Mouse (Mus musculus): ENCODE results near the gene Slx4. TPM values are rescaled to one million over a fixed set of nuclear protein-coding genes. Genes with fewer than 3 reads are reported as not detected.
"Not testable (repeated sequence)": the region's sequence is repeated elsewhere in the genome, so short reads cannot be mapped to it uniquely, and the experiment has no call there.

Gene Slx4
- polyA plus RNA-seq, 1 experiment: 14.5 TPM

GRCm38 (mm10) chr16:3983146-3983700 is 20.3 kb downstream of the Slx4 start:
- 72% methylated on average over 7 of the region's 7 CpGs for WGBS
- TF ChIP-seq CTCF (IDR thresholded peaks at IDR 0.05; ENCODE audit: control insufficient read depth, insufficient read depth, low read length) (no peak), POLR2A (IDR thresholded peaks at IDR 0.05; ENCODE audit: borderline replicate concordance, control insufficient read depth, low read depth, low read length) (no peak)
- no peak overlapping the region for H3K4me3 ChIP-seq (replicated peaks; ENCODE audit: control insufficient read depth, low read depth, low read length)
- H3K27ac ChIP-seq (ENCODE audit: control insufficient read depth, insufficient read depth, low read depth, low read length, poor library complexity): peak overlapping the region; percentile 9; the same call in 1 of the 2 replicates
- H3K4me1 ChIP-seq (ENCODE audit: control insufficient read depth, insufficient read depth, low read length): peaks cover 3% of the 10 kb centered on the region; the same call in 1 of the 2 replicates

GRCm38 (mm10) chr16:3982173-3982572 is 21.4 kb downstream of the Slx4 start:
- no peak overlapping the region for H3K4me3 ChIP-seq (replicated peaks; ENCODE audit: control insufficient read depth, low read depth, low read length)
- no peak overlapping the region for H3K27ac ChIP-seq (ENCODE audit: control insufficient read depth, insufficient read depth, low read depth, low read length, poor library complexity)
- WGBS: 13% methylated on average over 4 of the region's 4 CpGs
- TF ChIP-seq POLR2A (IDR thresholded peaks at IDR 0.05; ENCODE audit: borderline replicate concordance, control insufficient read depth, low read depth, low read length): no peak
- no peak for TF ChIP-seq CTCF (IDR thresholded peaks at IDR 0.05; ENCODE audit: control insufficient read depth, insufficient read depth, low read length)
- peaks cover 4% of the 10 kb centered on the region; the same call in 1 of the 2 replicates for H3K4me1 ChIP-seq (ENCODE audit: control insufficient read depth, insufficient read depth, low read length)

GRCm38 (mm10) chr16:3976712-3977111 is 26.9 kb downstream of the Slx4 start:
- no peak for TF ChIP-seq CTCF (IDR thresholded peaks at IDR 0.05; ENCODE audit: control insufficient read depth, insufficient read depth, low read length)
- no peak for TF ChIP-seq POLR2A (IDR thresholded peaks at IDR 0.05; ENCODE audit: borderline replicate concordance, control insufficient read depth, low read depth, low read length)
- no peak overlapping the region for H3K27ac ChIP-seq (ENCODE audit: control insufficient read depth, insufficient read depth, low read depth, low read length, poor library complexity)
- WGBS: 11% methylated on average over 3 of the region's 3 CpGs
- peaks cover 3% of the 10 kb centered on the region; the same call in 1 of the 2 replicates for H3K4me1 ChIP-seq (ENCODE audit: control insufficient read depth, insufficient read depth, low read length)
- H3K4me3 ChIP-seq (replicated peaks; ENCODE audit: control insufficient read depth, low read depth, low read length): no peak overlapping the region

GRCm38 (mm10) chr16:3976251-3976671 is 27.3 kb downstream of the Slx4 start, which contains the start of gene Nlrc3:
TSS of gene Nlrc3 (minus strand) at chr16:3976632.
- no peak for TF ChIP-seq POLR2A (IDR thresholded peaks at IDR 0.05; ENCODE audit: borderline replicate concordance, control insufficient read depth, low read depth, low read length)
- Histone ChIP-seq H3K4me1 (ENCODE audit: control insufficient read depth, insufficient read depth, low read length) (peaks cover 3% of the 10 kb centered on the region; the same call in 1 of the 2 replicates), H3K4me3 (replicated peaks; ENCODE audit: control insufficient read depth, low read depth, low read length) (peak within 1 kb of the TSS; percentile 49), H3K27ac (ENCODE audit: control insufficient read depth, insufficient read depth, low read depth, low read length, poor library complexity) (peak within 1 kb of the TSS; percentile 28; the same call in 1 of the 2 replicates)
- WGBS: 11% methylated on average over 4 of the region's 4 CpGs

GRCm38 (mm10) chr16:3975658-3976057 is 27.9 kb downstream of the Slx4 start:
- peaks cover 3% of the 10 kb centered on the region; the same call in 1 of the 2 replicates for H3K4me1 ChIP-seq (ENCODE audit: control insufficient read depth, insufficient read depth, low read length)
- no peak overlapping the region for H3K27ac ChIP-seq (ENCODE audit: control insufficient read depth, insufficient read depth, low read depth, low read length, poor library complexity)
- WGBS: 64% methylated on average over 7 of the region's 7 CpGs
- peak overlapping the region; percentile 49 for H3K4me3 ChIP-seq (replicated peaks; ENCODE audit: control insufficient read depth, low read depth, low read length)
- TF ChIP-seq CTCF (IDR thresholded peaks at IDR 0.05; ENCODE audit: control insufficient read depth, insufficient read depth, low read length) (no peak), POLR2A (IDR thresholded peaks at IDR 0.05; ENCODE audit: borderline replicate concordance, control insufficient read depth, low read depth, low read length) (no peak)

- 91% methylated on average over 19 of the region's 19 CpGs for whole genome bisulfite sequencing
- H3K4me3 ChIP-seq (replicated peaks; ENCODE audit: control insufficient read depth, low read depth, low read length); H3K27ac ChIP-seq (ENCODE audit: control insufficient read depth, insufficient read depth, low read depth, low read length, poor library complexity); H3K4me1 ChIP-seq (ENCODE audit: control insufficient read depth, insufficient read depth, low read length): not testable (repeated sequence)
Observed at GRCm38 (mm10) chr16:3974456-3974855, 29.1 kb downstream of the Slx4 start.

GRCm38 (mm10) chr16:3965534-3965933 is 38.0 kb downstream of the Slx4 start:
- Histone ChIP-seq H3K4me1 (ENCODE audit: control insufficient read depth, insufficient read depth, low read length) (no peaks in the 10 kb centered on the region), H3K27ac (ENCODE audit: control insufficient read depth, insufficient read depth, low read depth, low read length, poor library complexity) (no peak overlapping the region), H3K4me3 (replicated peaks; ENCODE audit: control insufficient read depth, low read depth, low read length) (no peak overlapping the region)
- TF ChIP-seq POLR2A (IDR thresholded peaks at IDR 0.05; ENCODE audit: borderline replicate concordance, control insufficient read depth, low read depth, low read length) (no peak), CTCF (IDR thresholded peaks at IDR 0.05; ENCODE audit: control insufficient read depth, insufficient read depth, low read length) (no peak)
- WGBS: 86% methylated on average over 3 of the region's 3 CpGs

- 75% methylated on average over 10 of the region's 10 CpGs for WGBS
- Histone ChIP-seq H3K4me3 (replicated peaks; ENCODE audit: control insufficient read depth, low read depth, low read length) (no peak overlapping the region), H3K27ac (ENCODE audit: control insufficient read depth, insufficient read depth, low read depth, low read length, poor library complexity) (no peak overlapping the region), H3K4me1 (ENCODE audit: control insufficient read depth, insufficient read depth, low read length) (no peaks in the 10 kb centered on the region)
- TF ChIP-seq POLR2A (IDR thresholded peaks at IDR 0.05; ENCODE audit: borderline replicate concordance, control insufficient read depth, low read depth, low read length) (no peak), CTCF (IDR thresholded peaks at IDR 0.05; ENCODE audit: control insufficient read depth, insufficient read depth, low read length) (no peak)
Observed at GRCm38 (mm10) chr16:3964990-3965389, 38.6 kb downstream of the Slx4 start.

- WGBS: 60% methylated on average over 2 of the region's 2 CpGs
Observed at GRCm38 (mm10) chr16:3959261-3959660, 44.3 kb downstream of the Slx4 start.

More at GRCm38 (mm10) chr16:3959261-3959660, 44.3 kb downstream of the Slx4 start:
- H3K27ac ChIP-seq (ENCODE audit: control insufficient read depth, insufficient read depth, low read depth, low read length, poor library complexity): no peak overlapping the region
- no peak overlapping the region for H3K4me3 ChIP-seq (replicated peaks; ENCODE audit: control insufficient read depth, low read depth, low read length)
- TF ChIP-seq POLR2A (IDR thresholded peaks at IDR 0.05; ENCODE audit: borderline replicate concordance, control insufficient read depth, low read depth, low read length) (no peak), CTCF (IDR thresholded peaks at IDR 0.05; ENCODE audit: control insufficient read depth, insufficient read depth, low read length) (no peak)
- H3K4me1 ChIP-seq (ENCODE audit: control insufficient read depth, insufficient read depth, low read length): no peaks in the 10 kb centered on the region

Data from bone marrow, adult 2 months (tissue).